Mouse (Mus musculus) E14TG2a.4 (cell line): ENCODE measurements at regions not wholly inside any gene's neighbourhood (a gene's known extent, or its start where the extent isn't known, plus 50 kb on each side); places are given as distances from the start of the nearest gene placed in this dataset.

Experiments
- CTCF ChIP-seq: conservative IDR thresholded peaks from 2 replicates; pipeline ENCODE4 v1.5.1; 2014; ENCODE audit warnings: low read length
- POU5F1 ChIP-seq: IDR thresholded peaks from 2 replicates; pipeline ENCODE4 v1.6.1; 2014; ENCODE audit warnings: low read length, borderline replicate concordance

GRCm38 (mm10) chr13:119268301-119268675 lies 160.1 kb upstream of the Paip1 start:
- TF ChIP-seq CTCF = no peak
- no peak for TF ChIP-seq POU5F1
